Mouse (Mus musculus) lung, adult 2 months (tissue): Measurements from ENCODE around the gene A1cf.

ENCODE experiments used
- CTCF ChIP-seq: fragments of 200-500 bp; IDR thresholded peaks from 2 replicates; pipeline ENCODE4 v1.5.1; 2011; ENCODE audit warnings: mild to moderate bottlenecking, low read length, control low read depth; ENCODE audit not compliant: insufficient read depth
- POLR2A ChIP-seq: fragments of 200-500 bp; IDR thresholded peaks from 2 replicates; pipeline ENCODE4 v1.6.1; 2011; ENCODE audit warnings: low read depth, mild to moderate bottlenecking, control low read depth, low read length, borderline replicate concordance; ENCODE audit errors: extremely low read depth

GRCm38 (mm10) chr19:31884594-31884993 is 16.0 kb downstream of the A1cf start:
- no peak for TF ChIP-seq POLR2A
- TF ChIP-seq CTCF, result no peak
